In genomic region chr12:4592541-4593165, GRCm38 (mm10) we compare ENCODE assay signal across 8 mouse cellular contexts. TPM values are rescaled to one million over a fixed set of nuclear protein-coding genes. Genes with fewer than 3 reads are reported as not detected.
DNase-seq lines count a peak whose midpoint lies in the region; ATAC-seq lines count a peak whose summit lies in the region.

TSS of gene Itsn2 (plus strand) at chr12:4592638.
TSS of gene Gm3625 (minus strand) at chr12:4592927.

- DNase-seq in Muller cell, postnatal 12 days (ENCODE audit: inconsistent ontology term), result peak; percentile 77
- peak; percentile 63 for DNase-seq in cerebellum, adult 9-10 months
- peak; percentile 76 for DNase-seq in hindbrain, embryonic 10.5 days (ENCODE audit: low spot score)
- peak; percentile 58 to 69 for DNase-seq in layer of hippocampus, postnatal 14 days (ENCODE audit: low spot score in 2 of 2)
- DNase-seq in lung, postnatal 10 days, result peak; percentile 80
- DNase-seq in ovary, postnatal 14 days (ENCODE audit: low spot score), result peak; percentile 54
- peak; percentile 82 for DNase-seq in thymus, postnatal 14 days

- H3K4me1 ChIP-seq in hindbrain, embryonic 10.5 days (replicated peaks), result peaks cover 12% of the 10 kb centered on the region

- peaks cover 18% of the 10 kb centered on the region; the same call in 1 of the 2 replicates for H3K27me3 ChIP-seq in hindbrain, embryonic 10.5 days (ENCODE audit: insufficient read depth, poor library complexity, severe bottlenecking)

- no peaks in the 10 kb centered on the region for H3K36me3 ChIP-seq in hindbrain, embryonic 10.5 days

- peak within 1 kb of the TSS; percentile 91 for H3K27ac ChIP-seq in hindbrain, embryonic 10.5 days

- H3K4me3 ChIP-seq in hindbrain, embryonic 10.5 days, result peak within 1 kb of the TSS; percentile 85

- H3K9me3 ChIP-seq in hindbrain, embryonic 10.5 days, result no peaks in the 10 kb centered on the region

- WGBS in hindbrain, embryonic 10.5 days, result under 1% methylated on average over 49 of the region's 49 CpGs

- ATAC-seq in frontal cortex, adult (ENCODE audit: low TSS enrichment), result peak; percentile 85

RNA-seq across cellular contexts. Expression of gene Itsn2, which starts in this region (rescaled TPM):
- 12.9 and 17.1 TPM in 2 replicates for polyA plus RNA-seq in hindbrain, embryonic 10.5 days (2016; fragmentation: Nextera tagmentation; extraction: Ambion mirVana)
- total RNA-seq in layer of hippocampus, postnatal 14 days (2021), result 10 to 100 TPM; 77.7 to 78.0 TPM

RNA-seq across cellular contexts. Expression of gene Gm3625, which starts in this region (rescaled TPM):
- not detected in 2 replicates for polyA plus RNA-seq in hindbrain, embryonic 10.5 days (2016; fragmentation: Nextera tagmentation; extraction: Ambion mirVana)
- not detected for total RNA-seq in layer of hippocampus, postnatal 14 days (2021)

Comparison
In these comparisons a context has a peak if more than half of its experiments do, and no peak if none do; other contexts are left out.
1. Peak in every context shown above with its lines: DNase-seq, ATAC-seq, H3K4me3 ChIP-seq and H3K27ac ChIP-seq.